Mouse (Mus musculus): ENCODE data around the gene Ntmt1. TPM values are rescaled to one million over a fixed set of nuclear protein-coding genes. Genes with fewer than 3 reads are reported as not detected.

Gene Ntmt1
- polyA plus RNA-seq (2014; fragmentation: Nextera tagmentation; extraction: Ambion mirVana): 98.7 and 107 TPM in 2 replicates

GRCm38 (mm10) chr2:30807648-30808295, at the start of gene Ntmt1:
Gene Ntmt1 (plus strand): TSS chr2:30807826.
- ATAC-seq (ENCODE audit: low FRiP score) (peak; percentile 98), DNase-seq (ENCODE audit: low spot score, missing footprints) (peak; percentile 99)
- peak within 1 kb of the TSS; percentile 92 for H3K9ac ChIP-seq (ENCODE audit: low read length)
- 0% methylated on average over 44 of the region's 44 CpGs for WGBS
- H3K4me2 ChIP-seq: peak within 1 kb of the TSS; percentile 81
- H3K27me3 ChIP-seq (ENCODE audit: control insufficient read depth, insufficient read depth, low read length): peaks cover 3% of the 10 kb centered on the region; the same call in 1 of the 2 replicates
- H3K4me1 ChIP-seq (ENCODE audit: control insufficient read depth, insufficient read depth, low read length): peaks cover 11% of the 10 kb centered on the region
- H3K4me3 ChIP-seq (ENCODE audit: low read depth, low read length): peak within 1 kb of the TSS; percentile 74
- peaks cover 2% of the 10 kb centered on the region for H3K36me3 ChIP-seq (ENCODE audit: control insufficient read depth, insufficient read depth, low read length)
- no peaks in the 10 kb centered on the region for H3K9me3 ChIP-seq (ENCODE audit: control insufficient read depth, low read length)
- peak within 1 kb of the TSS; percentile 65 for H3K27ac ChIP-seq (ENCODE audit: low read depth, low read length)

GRCm38 (mm10) chr2:30758341-30759087, 49.1 kb upstream of the Ntmt1 start:
- Histone ChIP-seq H3K27me3 (ENCODE audit: control insufficient read depth, insufficient read depth, low read length) (no peaks in the 10 kb centered on the region), H3K9me3 (ENCODE audit: control insufficient read depth, low read length) (peaks cover 3% of the 10 kb centered on the region; the same call in 1 of the 2 replicates), H3K9ac (ENCODE audit: low read length) (peak overlapping the region; percentile 9; the same call in 1 of the 2 replicates), H3K27ac (ENCODE audit: low read depth, low read length) (peak overlapping the region; percentile 77), H3K4me1 (ENCODE audit: control insufficient read depth, insufficient read depth, low read length) (peaks cover 33% of the 10 kb centered on the region), H3K36me3 (ENCODE audit: control insufficient read depth, insufficient read depth, low read length) (no peaks in the 10 kb centered on the region), H3K4me2 (peak overlapping the region; percentile 3; the same call in 1 of the 2 replicates), H3K4me3 (ENCODE audit: low read depth, low read length) (no peak overlapping the region)
- under 1% methylated on average over 17 of the region's 17 CpGs for WGBS
- peak; percentile 96 for DNase-seq (ENCODE audit: low spot score, missing footprints)
- ATAC-seq (ENCODE audit: low FRiP score): peak; percentile 92

GRCm38 (mm10) chr2:30759088-30759374, 48.6 kb upstream of the Ntmt1 start:
- peaks cover 33% of the 10 kb centered on the region for H3K4me1 ChIP-seq (ENCODE audit: control insufficient read depth, insufficient read depth, low read length)
- H3K9ac ChIP-seq (ENCODE audit: low read length): peak overlapping the region; percentile 9; the same call in 1 of the 2 replicates
- H3K9me3 ChIP-seq (ENCODE audit: control insufficient read depth, low read length): peaks cover 3% of the 10 kb centered on the region; the same call in 1 of the 2 replicates
- peak overlapping the region; percentile 3; the same call in 1 of the 2 replicates for H3K4me2 ChIP-seq
- DNase-seq (ENCODE audit: low spot score, missing footprints) (peak; percentile 90), ATAC-seq (ENCODE audit: low FRiP score) (0 out of 2 replicates have a peak, but pooled peaks have one; percentile 8)
- WGBS: 27% methylated on average over 4 of the region's 4 CpGs
- H3K36me3 ChIP-seq (ENCODE audit: control insufficient read depth, insufficient read depth, low read length): no peaks in the 10 kb centered on the region
- H3K27ac ChIP-seq (ENCODE audit: low read depth, low read length): peak overlapping the region; percentile 77
- H3K4me3 ChIP-seq (ENCODE audit: low read depth, low read length): no peak overlapping the region
- no peaks in the 10 kb centered on the region for H3K27me3 ChIP-seq (ENCODE audit: control insufficient read depth, insufficient read depth, low read length)

- DNase-seq (ENCODE audit: low spot score, missing footprints) (no peak), ATAC-seq (ENCODE audit: low FRiP score) (no peak)
- H3K4me1 ChIP-seq (ENCODE audit: control insufficient read depth, insufficient read depth, low read length): peaks cover 33% of the 10 kb centered on the region
- no peak overlapping the region for H3K4me2 ChIP-seq
- H3K9me3 ChIP-seq (ENCODE audit: control insufficient read depth, low read length): peaks cover 3% of the 10 kb centered on the region; the same call in 1 of the 2 replicates
- no peaks in the 10 kb centered on the region for H3K36me3 ChIP-seq (ENCODE audit: control insufficient read depth, insufficient read depth, low read length)
- 75% methylated on average over 4 of the region's 4 CpGs for WGBS
- no peak overlapping the region for H3K4me3 ChIP-seq (ENCODE audit: low read depth, low read length)
- H3K27me3 ChIP-seq (ENCODE audit: control insufficient read depth, insufficient read depth, low read length): no peaks in the 10 kb centered on the region
- H3K27ac ChIP-seq (ENCODE audit: low read depth, low read length): peak overlapping the region; percentile 77
- H3K9ac ChIP-seq (ENCODE audit: low read length): no peak overlapping the region
Observed at GRCm38 (mm10) chr2:30759442-30759841, 48.2 kb upstream of the Ntmt1 start.

GRCm38 (mm10) chr2:30759858-30760547, 47.6 kb upstream of the Ntmt1 start:
- Histone ChIP-seq H3K4me2 (no peak overlapping the region), H3K4me1 (ENCODE audit: control insufficient read depth, insufficient read depth, low read length) (peaks cover 33% of the 10 kb centered on the region), H3K9me3 (ENCODE audit: control insufficient read depth, low read length) (peaks cover 3% of the 10 kb centered on the region; the same call in 1 of the 2 replicates), H3K9ac (ENCODE audit: low read length) (peak overlapping the region; percentile 29; the same call in 1 of the 2 replicates), H3K36me3 (ENCODE audit: control insufficient read depth, insufficient read depth, low read length) (no peaks in the 10 kb centered on the region), H3K4me3 (ENCODE audit: low read depth, low read length) (no peak overlapping the region), H3K27me3 (ENCODE audit: control insufficient read depth, insufficient read depth, low read length) (no peaks in the 10 kb centered on the region), H3K27ac (ENCODE audit: low read depth, low read length) (peak overlapping the region; percentile 77)
- ATAC-seq (ENCODE audit: low FRiP score) (no peak), DNase-seq (ENCODE audit: low spot score, missing footprints) (no peak)
- WGBS: 20% methylated on average over 10 of the region's 10 CpGs

GRCm38 (mm10) chr2:30760706-30761105, 46.9 kb upstream of the Ntmt1 start:
- Histone ChIP-seq H3K27ac (ENCODE audit: low read depth, low read length) (peak overlapping the region; percentile 62; the same call in 1 of the 2 replicates), H3K4me2 (no peak overlapping the region), H3K9ac (ENCODE audit: low read length) (no peak overlapping the region), H3K27me3 (ENCODE audit: control insufficient read depth, insufficient read depth, low read length) (no peaks in the 10 kb centered on the region), H3K9me3 (ENCODE audit: control insufficient read depth, low read length) (peaks cover 3% of the 10 kb centered on the region; the same call in 1 of the 2 replicates), H3K4me3 (ENCODE audit: low read depth, low read length) (no peak overlapping the region), H3K4me1 (ENCODE audit: control insufficient read depth, insufficient read depth, low read length) (peaks cover 33% of the 10 kb centered on the region), H3K36me3 (ENCODE audit: control insufficient read depth, insufficient read depth, low read length) (no peaks in the 10 kb centered on the region)
- WGBS: 19% methylated on average over 6 of the region's 6 CpGs
- DNase-seq (ENCODE audit: low spot score, missing footprints): no peak
- no peak for ATAC-seq (ENCODE audit: low FRiP score)

GRCm38 (mm10) chr2:30766446-30766845, 41.2 kb upstream of the Ntmt1 start:
- peaks cover 10% of the 10 kb centered on the region for H3K4me1 ChIP-seq (ENCODE audit: control insufficient read depth, insufficient read depth, low read length)
- H3K27me3 ChIP-seq (ENCODE audit: control insufficient read depth, insufficient read depth, low read length): no peaks in the 10 kb centered on the region
- ATAC-seq (ENCODE audit: low FRiP score): no peak
- peaks cover 3% of the 10 kb centered on the region; the same call in 1 of the 2 replicates for H3K9me3 ChIP-seq (ENCODE audit: control insufficient read depth, low read length)
- WGBS: 81% methylated on average over 5 of the region's 5 CpGs
- no peak overlapping the region for H3K27ac ChIP-seq (ENCODE audit: low read depth, low read length)
- H3K9ac ChIP-seq (ENCODE audit: low read length): no peak overlapping the region
- H3K4me3 ChIP-seq (ENCODE audit: low read depth, low read length): no peak overlapping the region
- H3K4me2 ChIP-seq: no peak overlapping the region
- DNase-seq (ENCODE audit: low spot score, missing footprints): no peak
- H3K36me3 ChIP-seq (ENCODE audit: control insufficient read depth, insufficient read depth, low read length): no peaks in the 10 kb centered on the region

- Histone ChIP-seq H3K9me3 (ENCODE audit: control insufficient read depth, low read length) (no peaks in the 10 kb centered on the region), H3K9ac (ENCODE audit: low read length) (no peak overlapping the region), H3K4me1 (ENCODE audit: control insufficient read depth, insufficient read depth, low read length) (peaks cover 21% of the 10 kb centered on the region), H3K27me3 (ENCODE audit: control insufficient read depth, insufficient read depth, low read length) (no peaks in the 10 kb centered on the region), H3K4me2 (no peak overlapping the region), H3K4me3 (ENCODE audit: low read depth, low read length) (no peak overlapping the region), H3K36me3 (ENCODE audit: control insufficient read depth, insufficient read depth, low read length) (no peaks in the 10 kb centered on the region), H3K27ac (ENCODE audit: low read depth, low read length) (no peak overlapping the region)
- WGBS: 80% methylated on average over 7 of the region's 7 CpGs
- no peak for ATAC-seq (ENCODE audit: low FRiP score)
- no peak for DNase-seq (ENCODE audit: low spot score, missing footprints)
Observed at GRCm38 (mm10) chr2:30767626-30768240, 39.9 kb upstream of the Ntmt1 start.
